Mouse (Mus musculus) ES-Bruce4 (cell line): ENCODE data around the gene Cavin1. TPM values are rescaled to one million over a fixed set of nuclear protein-coding genes. Genes with fewer than 3 reads are reported as not detected.

Experiments used
- H3K27ac ChIP-seq: 2 replicates; pipeline ENCODE4 v1.5.1; 2012; ENCODE audit warnings: low read length, inconsistent platforms; ENCODE audit not compliant: insufficient read depth
- H3K27me3 ChIP-seq: 2 replicates; pipeline ENCODE4 v1.6.1; 2012; ENCODE audit warnings: mild to moderate bottlenecking, low read length, inconsistent platforms; ENCODE audit not compliant: control insufficient read depth, poor library complexity, insufficient read depth, severe bottlenecking
- H3K36me3 ChIP-seq: 2 replicates; pipeline ENCODE4 v1.6.1; 2012; ENCODE audit warnings: inconsistent platforms, mild to moderate bottlenecking, low read length, moderate library complexity; ENCODE audit not compliant: control insufficient read depth, poor library complexity, insufficient read depth, severe bottlenecking
- H3K4me1 ChIP-seq: one replicate; pipeline ENCODE4 v1.8.1; 2011; ENCODE audit warnings: low read length; ENCODE audit not compliant: control insufficient read depth, insufficient read depth
- H3K4me3 ChIP-seq: 2 replicates; pipeline ENCODE4 v1.5.1; 2011; ENCODE audit warnings: low read depth, mild to moderate bottlenecking, low read length
- H3K9ac ChIP-seq: 2 replicates; pipeline ENCODE4 v1.6.1; 2012; ENCODE audit warnings: low read depth, mild to moderate bottlenecking, inconsistent platforms; ENCODE audit not compliant: poor library complexity, severe bottlenecking
- H3K9me3 ChIP-seq: replicated peaks from 2 replicates; pipeline ENCODE4 v1.6.1; 2012; ENCODE audit warnings: mild to moderate bottlenecking, low read length, inconsistent platforms; ENCODE audit not compliant: control insufficient read depth, poor library complexity, insufficient read depth, severe bottlenecking
- CTCF ChIP-seq: IDR thresholded peaks from one replicate; pipeline ENCODE4 v1.8.1; 2011; ENCODE audit warnings: low read depth, low read length
- EP300 ChIP-seq: IDR thresholded peaks from 2 replicates; pipeline ENCODE4 v1.6.1; 2011; ENCODE audit warnings: low read depth, low read length; ENCODE audit not compliant: insufficient read depth
- POLR2A ChIP-seq: IDR thresholded peaks from one replicate; pipeline ENCODE4 v1.8.1; 2011; ENCODE audit warnings: low read length; ENCODE audit not compliant: insufficient read depth
- polyA plus RNA-seq: library from polyadenylated mRNA; stranded (reverse); fragments of >200 nt; gene quantifications from 2 replicates; pipeline ENCODE4 v1.2.4, GENCODE M21; 2011; ENCODE audit warnings: low read depth; ENCODE audit not compliant: missing spikeins, insufficient read depth, insufficient read length

Cavin1 gene
- polyA plus RNA-seq, 1 experiment = 78.5 TPM

DNA sequence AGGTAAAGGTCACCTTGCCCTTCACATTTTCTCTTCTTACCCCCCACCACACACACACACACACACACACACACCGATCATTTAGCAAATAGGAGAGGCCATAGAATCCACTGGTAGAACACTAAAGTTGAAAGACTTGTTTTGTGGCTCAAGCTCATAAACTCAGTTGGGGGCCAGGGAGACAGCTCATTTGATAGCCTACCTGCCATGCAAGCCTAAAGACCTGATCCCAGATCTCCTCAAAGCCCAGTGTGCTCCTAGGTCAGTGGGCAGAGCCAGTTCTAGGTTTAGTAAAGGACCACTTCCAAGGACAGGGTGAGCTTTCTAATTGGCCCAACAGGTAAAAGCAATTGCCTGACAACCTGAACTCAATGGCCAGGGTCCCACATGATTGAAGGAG lies 28.3 kb downstream of the Cavin1 start:
- no peaks in the 10 kb centered on the region for H3K4me1 ChIP-seq
- no peaks in the 10 kb centered on the region for H3K36me3 ChIP-seq
- H3K9ac ChIP-seq = no peak overlapping the region
- H3K4me3 ChIP-seq = no peak overlapping the region
- H3K27me3 ChIP-seq = no peaks in the 10 kb centered on the region
- TF ChIP-seq POLR2A = no peak
- no peak for TF ChIP-seq CTCF
- TF ChIP-seq EP300 = no peak
- H3K27ac ChIP-seq = no peak overlapping the region
- H3K9me3 ChIP-seq = no peaks in the 10 kb centered on the region

GRCm38 (mm10) chr11:100939512-100940151 lies 31.1 kb downstream of the Cavin1 start, which contains the start of gene Stat3:
Gene Stat3, minus strand, starts transcription at chr11:100939540.
- peak within 1 kb of the TSS; percentile 71 for H3K27ac ChIP-seq
- peaks cover 4% of the 10 kb centered on the region for H3K4me1 ChIP-seq
- H3K36me3 ChIP-seq = no peaks in the 10 kb centered on the region
- H3K9ac ChIP-seq = peak within 1 kb of the TSS; percentile 85
- no peaks in the 10 kb centered on the region for H3K27me3 ChIP-seq
- H3K4me3 ChIP-seq = peak within 1 kb of the TSS; percentile 96
- peak; percentile 96 for TF ChIP-seq EP300
- no peak for TF ChIP-seq CTCF
- TF ChIP-seq POLR2A = peak; percentile 67
- no peaks in the 10 kb centered on the region for H3K9me3 ChIP-seq

GRCm38 (mm10) chr11:100938711-100939511 lies 31.8 kb downstream of the Cavin1 start:
- Histone ChIP-seq H3K27ac (no peak overlapping the region), H3K27me3 (no peaks in the 10 kb centered on the region), H3K9ac (peak overlapping the region; percentile 85), H3K4me1 (peaks cover 4% of the 10 kb centered on the region), H3K4me3 (peak overlapping the region; percentile 96), H3K9me3 (no peaks in the 10 kb centered on the region), H3K36me3 (no peaks in the 10 kb centered on the region)
- TF ChIP-seq CTCF (no peak), EP300 (0 out of 2 replicates have a peak, but pooled peaks have one; percentile 17), POLR2A (peak; percentile 41)

GRCm38 (mm10) chr11:100938112-100938511 lies 32.6 kb downstream of the Cavin1 start:
- Histone ChIP-seq H3K9ac (peak overlapping the region; percentile 85; the same call in 1 of the 2 replicates), H3K4me3 (peak overlapping the region; percentile 20; the same call in 1 of the 2 replicates), H3K4me1 (peaks cover 4% of the 10 kb centered on the region), H3K36me3 (no peaks in the 10 kb centered on the region), H3K27me3 (no peaks in the 10 kb centered on the region), H3K9me3 (no peaks in the 10 kb centered on the region), H3K27ac (no peak overlapping the region)
- TF ChIP-seq EP300 (no peak), CTCF (no peak)

- Histone ChIP-seq H3K27ac (no peak overlapping the region), H3K9ac (no peak overlapping the region), H3K36me3 (peaks cover 2% of the 10 kb centered on the region; the same call in 1 of the 2 replicates), H3K4me1 (peaks cover 4% of the 10 kb centered on the region), H3K27me3 (no peaks in the 10 kb centered on the region), H3K9me3 (no peaks in the 10 kb centered on the region), H3K4me3 (no peak overlapping the region)
- TF ChIP-seq CTCF (no peak), EP300 (no peak), POLR2A (no peak)
Measured at GRCm38 (mm10) chr11:100937295-100937694, 33.4 kb downstream of the Cavin1 start.
